Mouse (Mus musculus) lung, postnatal 14 days (tissue): ENCODE data around the gene Ap1s3.

Experiments
- DNase-seq: peaks from one replicate; pipeline ENCODE4 v3.0.0; 2021

The Ap1s3 gene

GRCm38 (mm10) chr1:79589971-79590763, 81.6 kb downstream of the Ap1s3 start:
- DNase-seq, result no peak

GRCm38 (mm10) chr1:79589424-79589823, 82.3 kb downstream of the Ap1s3 start:
- no peak for DNase-seq

- peak; percentile 46 for DNase-seq
Observed at GRCm38 (mm10) chr1:79581136-79581679, 90.6 kb downstream of the Ap1s3 start.

- DNase-seq, result peak; percentile 28
Observed at GRCm38 (mm10) chr1:79577357-79577756, 94.4 kb downstream of the Ap1s3 start.

- DNase-seq, result no peak
Observed at GRCm38 (mm10) chr1:79571912-79572311, 99.9 kb downstream of the Ap1s3 start.

- DNase-seq, result no peak
Observed at GRCm38 (mm10) chr1:79571126-79571525, 100.6 kb downstream of the Ap1s3 start.

GRCm38 (mm10) chr1:79561186-79561585, 110.6 kb downstream of the Ap1s3 start:
- DNase-seq, result no peak
